Mouse (Mus musculus) lung, adult 2 months (tissue): ENCODE data around the gene Abca14.

Experiments
- CTCF ChIP-seq: fragments of 200-500 bp; IDR thresholded peaks from 2 replicates; pipeline ENCODE4 v1.5.1; 2011; ENCODE audit warnings: mild to moderate bottlenecking, low read length, control low read depth; ENCODE audit not compliant: insufficient read depth
- POLR2A ChIP-seq: fragments of 200-500 bp; IDR thresholded peaks from 2 replicates; pipeline ENCODE4 v1.6.1; 2011; ENCODE audit warnings: low read depth, mild to moderate bottlenecking, control low read depth, low read length, borderline replicate concordance; ENCODE audit errors: extremely low read depth

DNA sequence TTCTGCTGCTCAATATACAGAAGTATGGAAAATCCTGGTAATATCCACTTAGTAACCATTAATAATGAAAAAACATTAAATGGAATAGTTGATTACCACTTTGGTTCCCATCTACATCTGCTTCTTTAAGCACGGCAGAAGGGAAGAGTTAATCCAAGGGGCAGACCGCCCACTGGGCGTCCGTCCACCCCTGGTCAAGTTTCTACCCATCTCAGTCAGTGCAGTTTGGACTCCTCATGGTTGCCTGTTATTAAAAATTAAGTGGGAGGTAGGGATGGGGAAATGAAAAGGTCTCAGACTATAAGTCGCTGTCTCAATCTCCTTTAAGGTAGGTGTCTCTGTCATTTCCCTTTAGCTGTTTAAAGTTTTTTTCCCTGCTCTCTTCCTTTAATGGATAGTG is 14.8 kb upstream of the Abca14 start:
- TF ChIP-seq CTCF (no peak), POLR2A (no peak)
